Mouse (Mus musculus): ENCODE data around the gene Bad. TPM values are rescaled to one million over a fixed set of nuclear protein-coding genes. Genes with fewer than 3 reads are reported as not detected.

Gene Bad
- polyA plus RNA-seq, 1 experiment, result 24.9 TPM

- no peaks in the 10 kb centered on the region for H3K36me3 ChIP-seq (ENCODE audit: control insufficient read depth, insufficient read depth, low read length)
- H3K4me3 ChIP-seq (ENCODE audit: extremely low read depth, insufficient read depth, insufficient read length), result no peak overlapping the region
- TF ChIP-seq CTCF (IDR thresholded peaks at IDR 0.05; ENCODE audit: extremely low read depth, insufficient read depth, insufficient read length, insufficient replicate concordance), result no peak
- no peak for TF ChIP-seq POLR2A (IDR thresholded peaks at IDR 0.05; ENCODE audit: low read depth, low read length)
- H3K27me3 ChIP-seq (ENCODE audit: control insufficient read depth, insufficient read depth, low read length), result peaks cover 14% of the 10 kb centered on the region
- 36% methylated on average over 40 of the region's 40 CpGs for WGBS
- peaks cover 13% of the 10 kb centered on the region for H3K4me1 ChIP-seq (ENCODE audit: control insufficient read depth, insufficient read depth, insufficient read length)
- DNase-seq (ENCODE audit: low read depth in 1 of 2, low spot score in 2 of 2), result no peak
- H3K27ac ChIP-seq (ENCODE audit: insufficient read depth, low read length), result no peak overlapping the region
These were observed 15.9 kb upstream of the Bad start for GRCm38 (mm10) chr19:6925611-6926329.

DNA sequence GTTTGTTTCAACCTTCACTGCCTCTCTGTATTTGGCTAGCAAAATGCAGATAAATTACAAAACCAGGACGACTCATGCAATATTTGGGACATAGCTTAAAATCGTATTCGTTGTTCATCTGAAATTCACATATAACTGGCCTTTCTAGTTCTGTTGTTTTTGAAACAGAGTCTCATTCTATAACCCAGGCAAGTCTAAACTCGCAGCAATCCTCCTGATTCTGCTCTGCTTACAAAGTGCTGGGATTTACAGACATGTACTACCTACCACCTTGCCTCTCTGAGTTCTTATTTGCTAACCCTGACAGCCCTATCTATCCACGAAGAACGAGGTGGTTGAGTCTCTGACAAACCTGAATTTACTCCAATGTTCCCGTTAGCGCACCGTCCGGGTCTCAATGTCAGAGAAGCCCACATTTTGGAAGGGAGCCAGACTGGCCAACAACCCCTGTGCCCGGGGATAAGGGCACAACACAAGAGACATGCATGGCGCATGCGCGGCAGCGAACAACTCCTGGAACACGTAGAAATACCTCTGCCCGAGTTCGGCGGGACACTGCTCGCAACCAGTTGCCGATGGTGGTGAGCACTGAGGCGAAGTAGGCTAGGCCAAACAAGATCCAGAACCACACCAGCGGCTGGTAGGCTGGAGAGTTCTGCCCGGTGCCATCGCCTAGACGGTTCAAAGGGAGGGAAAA lies 15.0 kb upstream of the Bad start:
- Histone ChIP-seq H3K4me1 (ENCODE audit: control insufficient read depth, insufficient read depth, insufficient read length) (peaks cover 13% of the 10 kb centered on the region), H3K27me3 (ENCODE audit: control insufficient read depth, insufficient read depth, low read length) (peaks cover 14% of the 10 kb centered on the region), H3K4me3 (ENCODE audit: extremely low read depth, insufficient read depth, insufficient read length) (no peak overlapping the region), H3K27ac (ENCODE audit: insufficient read depth, low read length) (no peak overlapping the region), H3K36me3 (ENCODE audit: control insufficient read depth, insufficient read depth, low read length) (no peaks in the 10 kb centered on the region)
- TF ChIP-seq CTCF (IDR thresholded peaks at IDR 0.05; ENCODE audit: extremely low read depth, insufficient read depth, insufficient read length, insufficient replicate concordance) (no peak), POLR2A (IDR thresholded peaks at IDR 0.05; ENCODE audit: low read depth, low read length) (no peak)
- WGBS, result 22% methylated on average over 26 of the region's 26 CpGs
- no peak for DNase-seq (ENCODE audit: low read depth in 1 of 2, low spot score in 2 of 2)

- WGBS, result 34% methylated on average over 9 of the region's 9 CpGs
- TF ChIP-seq CTCF (IDR thresholded peaks at IDR 0.05; ENCODE audit: extremely low read depth, insufficient read depth, insufficient read length, insufficient replicate concordance) (no peak), POLR2A (IDR thresholded peaks at IDR 0.05; ENCODE audit: low read depth, low read length) (no peak)
- no peak for DNase-seq (ENCODE audit: low read depth in 1 of 2, low spot score in 2 of 2)
These were observed 13.6 kb upstream of the Bad start for GRCm38 (mm10) chr19:6928080-6928479.

DNA sequence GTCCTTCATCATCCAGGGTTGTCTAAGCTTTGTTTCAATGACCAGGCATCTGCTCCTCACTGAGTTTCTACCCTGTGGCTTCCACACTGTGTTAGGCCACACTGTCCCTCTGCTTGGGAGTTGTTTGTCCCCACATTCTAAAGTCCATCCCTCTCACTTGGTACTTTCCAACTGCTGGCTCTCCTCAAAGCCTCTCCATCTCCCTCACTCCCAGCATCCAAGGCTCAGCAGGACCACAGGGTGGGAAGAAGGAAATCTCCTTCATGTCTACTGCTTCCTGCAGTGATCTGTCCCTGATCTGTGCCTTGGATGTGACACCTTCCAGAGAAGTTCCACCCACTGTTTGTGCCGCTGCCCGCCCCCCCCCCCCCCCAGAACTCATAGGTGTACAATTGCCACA lies 10.7 kb upstream of the Bad start:
- DNase-seq (ENCODE audit: low read depth in 1 of 2, low spot score in 2 of 2), result no peak
- Histone ChIP-seq H3K27ac (ENCODE audit: insufficient read depth, low read length) (no peak overlapping the region), H3K4me3 (ENCODE audit: extremely low read depth, insufficient read depth, insufficient read length) (no peak overlapping the region), H3K36me3 (ENCODE audit: control insufficient read depth, insufficient read depth, low read length) (no peaks in the 10 kb centered on the region), H3K4me1 (ENCODE audit: control insufficient read depth, insufficient read depth, insufficient read length) (peaks cover 7% of the 10 kb centered on the region; the same call in 1 of the 2 replicates), H3K27me3 (ENCODE audit: control insufficient read depth, insufficient read depth, low read length) (peaks cover 27% of the 10 kb centered on the region)
- WGBS, result 22% methylated on average over 2 of the region's 2 CpGs
- no peak for TF ChIP-seq POLR2A (IDR thresholded peaks at IDR 0.05; ENCODE audit: low read depth, low read length)
- TF ChIP-seq CTCF (IDR thresholded peaks at IDR 0.05; ENCODE audit: extremely low read depth, insufficient read depth, insufficient read length, insufficient replicate concordance), result no peak

More at GRCm38 (mm10) chr19:6928080-6928479, 13.6 kb upstream of the Bad start:
- no peak overlapping the region for H3K4me3 ChIP-seq (ENCODE audit: extremely low read depth, insufficient read depth, insufficient read length)
- peaks cover 10% of the 10 kb centered on the region for H3K4me1 ChIP-seq (ENCODE audit: control insufficient read depth, insufficient read depth, insufficient read length)
- H3K27me3 ChIP-seq (ENCODE audit: control insufficient read depth, insufficient read depth, low read length), result peaks cover 20% of the 10 kb centered on the region
- no peak overlapping the region for H3K27ac ChIP-seq (ENCODE audit: insufficient read depth, low read length)
- no peaks in the 10 kb centered on the region for H3K36me3 ChIP-seq (ENCODE audit: control insufficient read depth, insufficient read depth, low read length)

- no peak for TF ChIP-seq POLR2A (IDR thresholded peaks at IDR 0.05; ENCODE audit: low read depth, low read length)
- TF ChIP-seq CTCF (IDR thresholded peaks at IDR 0.05; ENCODE audit: extremely low read depth, insufficient read depth, insufficient read length, insufficient replicate concordance), result no peak
- H3K4me1 ChIP-seq (ENCODE audit: control insufficient read depth, insufficient read depth, insufficient read length), result peaks cover 6% of the 10 kb centered on the region; the same call in 1 of the 2 replicates
- 78% methylated on average over 1 of the region's 1 CpGs for WGBS
- no peak overlapping the region for H3K4me3 ChIP-seq (ENCODE audit: extremely low read depth, insufficient read depth, insufficient read length)
- peaks cover 23% of the 10 kb centered on the region for H3K27me3 ChIP-seq (ENCODE audit: control insufficient read depth, insufficient read depth, low read length)
- no peaks in the 10 kb centered on the region for H3K36me3 ChIP-seq (ENCODE audit: control insufficient read depth, insufficient read depth, low read length)
- H3K27ac ChIP-seq (ENCODE audit: insufficient read depth, low read length), result no peak overlapping the region
- DNase-seq (ENCODE audit: low read depth in 1 of 2, low spot score in 2 of 2), result no peak
These were observed 9.6 kb upstream of the Bad start for GRCm38 (mm10) chr19:6932018-6932417.

DNA sequence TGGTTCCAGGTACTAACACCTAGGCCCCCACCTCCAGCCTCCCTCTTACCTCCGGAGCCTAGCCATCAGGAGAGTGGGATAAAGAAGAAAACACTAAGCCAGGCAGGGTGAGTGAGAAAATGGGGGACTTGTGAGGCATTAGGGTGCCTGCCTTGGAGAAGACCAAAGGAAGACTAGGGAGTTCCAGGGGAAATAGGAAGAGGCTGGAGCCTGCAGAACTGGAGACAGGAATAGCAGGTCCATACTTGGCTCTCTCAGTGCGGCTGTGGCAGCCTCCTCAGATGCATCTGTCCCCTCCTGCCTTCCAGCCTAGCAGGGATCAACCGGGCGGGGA lies 8.6 kb upstream of the Bad start:
- H3K4me1 ChIP-seq (ENCODE audit: control insufficient read depth, insufficient read depth, insufficient read length), result peaks cover 6% of the 10 kb centered on the region; the same call in 1 of the 2 replicates
- no peaks in the 10 kb centered on the region for H3K36me3 ChIP-seq (ENCODE audit: control insufficient read depth, insufficient read depth, low read length)
- TF ChIP-seq POLR2A (IDR thresholded peaks at IDR 0.05; ENCODE audit: low read depth, low read length), result no peak
- no peak for TF ChIP-seq CTCF (IDR thresholded peaks at IDR 0.05; ENCODE audit: extremely low read depth, insufficient read depth, insufficient read length, insufficient replicate concordance)
- peaks cover 21% of the 10 kb centered on the region for H3K27me3 ChIP-seq (ENCODE audit: control insufficient read depth, insufficient read depth, low read length)
- no peak overlapping the region for H3K27ac ChIP-seq (ENCODE audit: insufficient read depth, low read length)
- 69% methylated on average over 4 of the region's 4 CpGs for WGBS
- DNase-seq (ENCODE audit: low read depth in 1 of 2, low spot score in 2 of 2), result no peak
- no peak overlapping the region for H3K4me3 ChIP-seq (ENCODE audit: extremely low read depth, insufficient read depth, insufficient read length)
